Mouse (Mus musculus): ENCODE measurements around the gene Cacng3. TPM values are rescaled to one million over a fixed set of nuclear protein-coding genes. Genes with fewer than 3 reads are reported as not detected.

Cacng3 gene
- polyA plus RNA-seq, 1 experiment from 2014 or later, result not detected

- WGBS, result 62% methylated on average over 11 of the region's 11 CpGs
- Histone ChIP-seq H3K4me2 (replicated peaks; ENCODE audit: low read depth, low read length) (no peak overlapping the region), H3K4me1 (ENCODE audit: control insufficient read depth, insufficient read depth, low read length) (no peaks in the 10 kb centered on the region), H3K9ac (ENCODE audit: low read depth, low read length) (no peak overlapping the region), H3K4me3 (ENCODE audit: low read length) (no peak overlapping the region), H3K36me3 (ENCODE audit: control insufficient read depth, insufficient read depth, low read length) (no peaks in the 10 kb centered on the region), H3K27ac (ENCODE audit: low read depth, low read length) (no peak overlapping the region), H3K9me3 (ENCODE audit: control insufficient read depth, low read length) (no peaks in the 10 kb centered on the region), H3K27me3 (ENCODE audit: control insufficient read depth, insufficient read depth, low read length) (no peaks in the 10 kb centered on the region)
- ATAC-seq (ENCODE audit: low FRiP score, low TSS enrichment), result no peak
Measured at GRCm38 (mm10) chr7:122735323-122735722, 65.0 kb downstream of the Cacng3 start.

GRCm38 (mm10) chr7:122738541-122738940 is 68.2 kb downstream of the Cacng3 start:
- Histone ChIP-seq H3K27ac (ENCODE audit: low read depth, low read length) (no peak overlapping the region), H3K36me3 (ENCODE audit: control insufficient read depth, insufficient read depth, low read length) (no peaks in the 10 kb centered on the region), H3K27me3 (ENCODE audit: control insufficient read depth, insufficient read depth, low read length) (no peaks in the 10 kb centered on the region), H3K4me2 (replicated peaks; ENCODE audit: low read depth, low read length) (no peak overlapping the region), H3K4me3 (ENCODE audit: low read length) (no peak overlapping the region), H3K4me1 (ENCODE audit: control insufficient read depth, insufficient read depth, low read length) (no peaks in the 10 kb centered on the region), H3K9ac (ENCODE audit: low read depth, low read length) (no peak overlapping the region), H3K9me3 (ENCODE audit: control insufficient read depth, low read length) (no peaks in the 10 kb centered on the region)
- ATAC-seq (ENCODE audit: low FRiP score, low TSS enrichment), result no peak
- WGBS, result 60% methylated on average over 5 of the region's 5 CpGs

- ATAC-seq (ENCODE audit: low FRiP score, low TSS enrichment), result no peak
- Histone ChIP-seq H3K27ac (ENCODE audit: low read depth, low read length) (no peak overlapping the region), H3K9ac (ENCODE audit: low read depth, low read length) (no peak overlapping the region), H3K4me2 (replicated peaks; ENCODE audit: low read depth, low read length) (no peak overlapping the region), H3K4me1 (ENCODE audit: control insufficient read depth, insufficient read depth, low read length) (no peaks in the 10 kb centered on the region), H3K9me3 (ENCODE audit: control insufficient read depth, low read length) (no peaks in the 10 kb centered on the region), H3K36me3 (ENCODE audit: control insufficient read depth, insufficient read depth, low read length) (no peaks in the 10 kb centered on the region), H3K27me3 (ENCODE audit: control insufficient read depth, insufficient read depth, low read length) (no peaks in the 10 kb centered on the region), H3K4me3 (ENCODE audit: low read length) (no peak overlapping the region)
- 95% methylated on average over 2 of the region's 2 CpGs for WGBS
Measured at GRCm38 (mm10) chr7:122740663-122741062, 70.4 kb downstream of the Cacng3 start.

- H3K9me3 ChIP-seq (ENCODE audit: control insufficient read depth, low read length), result no peaks in the 10 kb centered on the region
- no peak overlapping the region for H3K4me2 ChIP-seq (replicated peaks; ENCODE audit: low read depth, low read length)
- 87% methylated on average over 5 of the region's 5 CpGs for WGBS
- H3K36me3 ChIP-seq (ENCODE audit: control insufficient read depth, insufficient read depth, low read length), result no peaks in the 10 kb centered on the region
- no peaks in the 10 kb centered on the region for H3K4me1 ChIP-seq (ENCODE audit: control insufficient read depth, insufficient read depth, low read length)
- no peak overlapping the region for H3K27ac ChIP-seq (ENCODE audit: low read depth, low read length)
- no peak for ATAC-seq (ENCODE audit: low FRiP score, low TSS enrichment)
- no peak overlapping the region for H3K9ac ChIP-seq (ENCODE audit: low read depth, low read length)
- no peak overlapping the region for H3K4me3 ChIP-seq (ENCODE audit: low read length)
- H3K27me3 ChIP-seq (ENCODE audit: control insufficient read depth, insufficient read depth, low read length), result no peaks in the 10 kb centered on the region
Measured at GRCm38 (mm10) chr7:122755920-122756603, 85.8 kb downstream of the Cacng3 start.

- Histone ChIP-seq H3K9ac (ENCODE audit: low read depth, low read length) (no peak overlapping the region), H3K4me3 (ENCODE audit: low read length) (no peak overlapping the region), H3K9me3 (ENCODE audit: control insufficient read depth, low read length) (peaks cover 3% of the 10 kb centered on the region; the same call in 1 of the 2 replicates), H3K27ac (ENCODE audit: low read depth, low read length) (no peak overlapping the region), H3K4me1 (ENCODE audit: control insufficient read depth, insufficient read depth, low read length) (no peaks in the 10 kb centered on the region), H3K36me3 (ENCODE audit: control insufficient read depth, insufficient read depth, low read length) (no peaks in the 10 kb centered on the region), H3K4me2 (replicated peaks; ENCODE audit: low read depth, low read length) (no peak overlapping the region), H3K27me3 (ENCODE audit: control insufficient read depth, insufficient read depth, low read length) (no peaks in the 10 kb centered on the region)
- WGBS, result 31% methylated on average over 3 of the region's 3 CpGs
- peak; percentile 84 for ATAC-seq (ENCODE audit: low FRiP score, low TSS enrichment)
Measured at GRCm38 (mm10) chr7:122758645-122759044, 88.4 kb downstream of the Cacng3 start.

GRCm38 (mm10) chr7:122764506-122764905 is 94.2 kb downstream of the Cacng3 start:
- Histone ChIP-seq H3K4me1 (ENCODE audit: control insufficient read depth, insufficient read depth, low read length) (no peaks in the 10 kb centered on the region), H3K27me3 (ENCODE audit: control insufficient read depth, insufficient read depth, low read length) (no peaks in the 10 kb centered on the region), H3K36me3 (ENCODE audit: control insufficient read depth, insufficient read depth, low read length) (no peaks in the 10 kb centered on the region), H3K4me3 (ENCODE audit: low read length) (no peak overlapping the region), H3K9me3 (ENCODE audit: control insufficient read depth, low read length) (peaks cover 3% of the 10 kb centered on the region; the same call in 1 of the 2 replicates), H3K27ac (ENCODE audit: low read depth, low read length) (no peak overlapping the region), H3K9ac (ENCODE audit: low read depth, low read length) (no peak overlapping the region), H3K4me2 (replicated peaks; ENCODE audit: low read depth, low read length) (no peak overlapping the region)
- WGBS, result 74% methylated on average over 5 of the region's 5 CpGs
- ATAC-seq (ENCODE audit: low FRiP score, low TSS enrichment), result no peak

GRCm38 (mm10) chr7:122768292-122769020 is 98.2 kb downstream of the Cacng3 start:
- Histone ChIP-seq H3K4me2 (replicated peaks; ENCODE audit: low read depth, low read length) (no peak overlapping the region), H3K36me3 (ENCODE audit: control insufficient read depth, insufficient read depth, low read length) (no peaks in the 10 kb centered on the region), H3K27ac (ENCODE audit: low read depth, low read length) (no peak overlapping the region), H3K27me3 (ENCODE audit: control insufficient read depth, insufficient read depth, low read length) (no peaks in the 10 kb centered on the region), H3K4me1 (ENCODE audit: control insufficient read depth, insufficient read depth, low read length) (no peaks in the 10 kb centered on the region), H3K9me3 (ENCODE audit: control insufficient read depth, low read length) (no peaks in the 10 kb centered on the region), H3K9ac (ENCODE audit: low read depth, low read length) (no peak overlapping the region), H3K4me3 (ENCODE audit: low read length) (no peak overlapping the region)
- no peak for ATAC-seq (ENCODE audit: low FRiP score, low TSS enrichment)
- WGBS, result 84% methylated on average over 27 of the region's 27 CpGs

GRCm38 (mm10) chr7:122779601-122780000 is 109.3 kb downstream of the Cacng3 start:
- H3K27ac ChIP-seq (ENCODE audit: low read depth, low read length), result no peak overlapping the region
- H3K9ac ChIP-seq (ENCODE audit: low read depth, low read length), result no peak overlapping the region
- H3K27me3 ChIP-seq (ENCODE audit: control insufficient read depth, insufficient read depth, low read length), result no peaks in the 10 kb centered on the region
- 72% methylated on average over 7 of the region's 7 CpGs for WGBS
- no peaks in the 10 kb centered on the region for H3K36me3 ChIP-seq (ENCODE audit: control insufficient read depth, insufficient read depth, low read length)
- H3K9me3 ChIP-seq (ENCODE audit: control insufficient read depth, low read length), result no peaks in the 10 kb centered on the region
- no peak for ATAC-seq (ENCODE audit: low FRiP score, low TSS enrichment)
- H3K4me2 ChIP-seq (replicated peaks; ENCODE audit: low read depth, low read length), result no peak overlapping the region
- H3K4me3 ChIP-seq (ENCODE audit: low read length), result no peak overlapping the region
- no peaks in the 10 kb centered on the region for H3K4me1 ChIP-seq (ENCODE audit: control insufficient read depth, insufficient read depth, low read length)

- Histone ChIP-seq H3K4me1 (ENCODE audit: control insufficient read depth, insufficient read depth, low read length) (no peaks in the 10 kb centered on the region), H3K4me2 (replicated peaks; ENCODE audit: low read depth, low read length) (no peak overlapping the region), H3K27me3 (ENCODE audit: control insufficient read depth, insufficient read depth, low read length) (no peaks in the 10 kb centered on the region), H3K27ac (ENCODE audit: low read depth, low read length) (no peak overlapping the region), H3K36me3 (ENCODE audit: control insufficient read depth, insufficient read depth, low read length) (no peaks in the 10 kb centered on the region), H3K4me3 (ENCODE audit: low read length) (no peak overlapping the region), H3K9ac (ENCODE audit: low read depth, low read length) (no peak overlapping the region), H3K9me3 (ENCODE audit: control insufficient read depth, low read length) (no peaks in the 10 kb centered on the region)
- 92% methylated on average over 7 of the region's 7 CpGs for WGBS
- ATAC-seq (ENCODE audit: low FRiP score, low TSS enrichment), result no peak
Measured at GRCm38 (mm10) chr7:122789929-122790328, 119.6 kb downstream of the Cacng3 start.

All from kidney, embryonic 14.5 days (tissue).